Mouse (Mus musculus) hindbrain, embryonic 13.5 days (tissue): ENCODE data around the gene Acta2. TPM values are rescaled to one million over a fixed set of nuclear protein-coding genes. Genes with fewer than 3 reads are reported as not detected.

Experiments
- ATAC-seq: fragments of 200-750 bp; cut with Nextera tagmentation; 2 replicates; pipeline ENCODE4 v1.8.0; 2017; ENCODE audit warnings: moderate TSS enrichment; ENCODE audit not compliant: low FRiP score
- H3K27ac ChIP-seq: fragments of 300-500 bp; sonication (generic); 2 replicates; pipeline ENCODE4 v1.5.1; 2015; ENCODE audit warnings: inconsistent platforms, mild to moderate bottlenecking, moderate library complexity
- H3K27me3 ChIP-seq: fragments of 300-500 bp; sonication (generic); 2 replicates; pipeline ENCODE4 v1.6.1; 2015; ENCODE audit warnings: mild to moderate bottlenecking, inconsistent platforms
- H3K36me3 ChIP-seq: fragments of 300-500 bp; sonication (generic); 2 replicates; pipeline ENCODE4 v1.6.1; 2015; ENCODE audit warnings: mild to moderate bottlenecking, inconsistent platforms
- H3K4me1 ChIP-seq: fragments of 300-500 bp; sonication (generic); replicated peaks from 2 replicates; pipeline ENCODE4 v1.6.1; 2015; ENCODE audit warnings: inconsistent platforms
- H3K4me2 ChIP-seq: fragments of 300-500 bp; sonication (generic); 2 replicates; pipeline ENCODE4 v1.6.1; 2015; ENCODE audit warnings: inconsistent platforms, mild to moderate bottlenecking, moderate library complexity
- H3K4me3 ChIP-seq: fragments of 300-500 bp; sonication (generic); 2 replicates; pipeline ENCODE4 v1.5.1; 2015; ENCODE audit warnings: mild to moderate bottlenecking, inconsistent platforms
- H3K9ac ChIP-seq: fragments of 300-500 bp; sonication (generic); 2 replicates; pipeline ENCODE4 v1.6.1; 2015; ENCODE audit warnings: mild to moderate bottlenecking, inconsistent platforms
- H3K9me3 ChIP-seq: fragments of 300-500 bp; sonication (generic); 2 replicates; pipeline ENCODE4 v1.6.1; 2016; ENCODE audit warnings: inconsistent platforms
- WGBS: fragments of 180-500 bp; shearing (Covaris S2); methylation state at CpG from one replicate; pipeline ENCODE4 v1.1.7; 2015; 5-methylcytosine and 5-hydroxymethylcytosine counted together
- polyA plus RNA-seq: library from polyadenylated mRNA; unstranded; fragments of >200 nt; fragmentation: Nextera tagmentation; extraction: Ambion mirVana; gene quantifications from 2 replicates; pipeline ENCODE4 v1.2.1, GENCODE M21; 2015

Acta2 gene
- polyA plus RNA-seq, 1 experiment from 2014 or later, result 19.5 TPM

DNA sequence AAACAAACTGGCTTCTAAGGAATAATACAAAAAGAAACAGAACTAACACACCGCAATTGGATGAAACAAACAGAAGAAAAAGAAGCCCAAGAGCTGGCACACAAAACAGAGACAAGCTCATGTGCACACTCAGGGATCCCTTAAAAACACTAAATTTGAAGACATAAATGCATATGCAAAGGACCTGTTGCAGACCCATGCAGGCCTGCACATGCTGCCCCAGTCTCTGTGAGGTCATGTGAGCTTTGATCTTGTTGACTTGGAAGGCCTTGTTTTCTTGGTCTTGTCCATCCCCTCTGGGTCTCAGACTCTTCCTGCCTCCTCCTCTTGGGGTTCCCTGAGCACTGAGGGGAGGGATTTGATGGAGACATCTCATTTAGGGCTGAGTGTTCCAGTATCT lies 33.3 kb upstream of the Acta2 start:
- H3K9me3 ChIP-seq, result no peaks in the 10 kb centered on the region
- peaks cover 15% of the 10 kb centered on the region for H3K27me3 ChIP-seq
- no peak overlapping the region for H3K27ac ChIP-seq
- no peak overlapping the region for H3K4me3 ChIP-seq
- H3K9ac ChIP-seq, result no peak overlapping the region
- peaks cover 14% of the 10 kb centered on the region for H3K4me1 ChIP-seq
- no peaks in the 10 kb centered on the region for H3K36me3 ChIP-seq
- H3K4me2 ChIP-seq, result no peak overlapping the region
- WGBS, result 91% methylated on average over 1 of the region's 1 CpGs
- ATAC-seq, result no peak

DNA sequence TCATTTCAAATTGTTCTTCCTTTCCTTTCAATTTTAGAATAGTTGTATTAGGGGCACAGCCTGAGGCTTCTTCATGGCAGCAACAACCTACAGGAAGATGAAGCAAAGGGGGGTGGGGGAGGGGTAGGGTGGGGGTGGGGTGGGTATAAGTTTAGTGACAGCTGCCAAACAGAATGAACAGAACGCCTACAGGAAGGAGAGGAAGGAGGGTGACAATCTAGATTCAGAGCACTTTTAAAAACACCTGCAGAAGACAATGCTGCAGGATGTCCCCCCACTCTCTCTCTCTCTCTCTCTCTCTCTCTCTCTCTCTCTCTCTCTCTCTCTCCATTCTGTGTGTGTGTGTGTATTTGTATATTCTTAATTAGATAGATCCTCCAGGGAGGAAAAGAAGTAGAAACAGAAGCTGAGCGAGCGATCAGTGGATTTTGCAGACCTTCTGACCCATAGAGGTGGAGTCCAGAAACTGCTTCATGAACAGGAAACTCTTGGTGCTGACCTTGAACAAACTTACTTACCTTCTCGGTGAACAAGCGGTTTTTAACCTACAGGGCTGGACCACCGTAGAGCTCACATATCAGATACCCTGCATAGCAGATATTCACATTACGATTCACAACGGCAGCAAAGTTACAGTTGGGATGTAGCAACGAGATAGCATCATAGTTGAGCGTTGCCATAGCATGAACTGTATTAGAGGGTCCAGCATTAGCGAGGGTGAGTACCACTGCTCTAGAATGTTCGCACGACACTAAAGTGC lies 32.4 kb upstream of the Acta2 start:
- no peaks in the 10 kb centered on the region for H3K9me3 ChIP-seq
- no peak for ATAC-seq
- peaks cover 11% of the 10 kb centered on the region for H3K27me3 ChIP-seq
- H3K9ac ChIP-seq, result no peak overlapping the region
- H3K4me2 ChIP-seq, result no peak overlapping the region
- 85% methylated on average over 13 of the region's 13 CpGs for WGBS
- no peak overlapping the region for H3K4me3 ChIP-seq
- H3K36me3 ChIP-seq, result no peaks in the 10 kb centered on the region
- H3K4me1 ChIP-seq, result peaks cover 14% of the 10 kb centered on the region
- no peak overlapping the region for H3K27ac ChIP-seq

DNA sequence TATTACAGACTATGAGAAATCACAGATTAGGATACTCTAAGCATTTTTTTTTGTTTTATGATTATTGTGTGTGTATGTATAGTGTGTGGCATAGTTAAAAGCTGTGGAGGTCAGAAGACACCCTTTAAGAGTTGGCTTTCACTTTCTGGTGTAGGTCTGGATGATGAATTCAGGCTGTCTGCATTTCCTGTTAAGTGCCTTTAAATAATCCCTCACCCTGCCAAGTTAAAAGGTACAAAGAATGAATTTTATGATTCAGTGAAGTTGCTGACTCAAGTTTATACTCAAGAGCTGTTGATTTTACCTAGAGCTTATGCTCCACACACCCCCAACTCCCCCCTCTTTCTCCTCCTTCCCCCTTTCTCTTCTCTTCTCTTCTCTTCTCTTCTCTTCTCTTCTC lies 31.8 kb upstream of the Acta2 start:
- Histone ChIP-seq H3K4me1 (peaks cover 14% of the 10 kb centered on the region), H3K9ac (no peak overlapping the region), H3K4me2 (no peak overlapping the region), H3K9me3 (no peaks in the 10 kb centered on the region), H3K36me3 (no peaks in the 10 kb centered on the region), H3K27me3 (peaks cover 7% of the 10 kb centered on the region; the same call in 1 of the 2 replicates), H3K27ac (no peak overlapping the region), H3K4me3 (no peak overlapping the region)
- ATAC-seq, result no peak

DNA sequence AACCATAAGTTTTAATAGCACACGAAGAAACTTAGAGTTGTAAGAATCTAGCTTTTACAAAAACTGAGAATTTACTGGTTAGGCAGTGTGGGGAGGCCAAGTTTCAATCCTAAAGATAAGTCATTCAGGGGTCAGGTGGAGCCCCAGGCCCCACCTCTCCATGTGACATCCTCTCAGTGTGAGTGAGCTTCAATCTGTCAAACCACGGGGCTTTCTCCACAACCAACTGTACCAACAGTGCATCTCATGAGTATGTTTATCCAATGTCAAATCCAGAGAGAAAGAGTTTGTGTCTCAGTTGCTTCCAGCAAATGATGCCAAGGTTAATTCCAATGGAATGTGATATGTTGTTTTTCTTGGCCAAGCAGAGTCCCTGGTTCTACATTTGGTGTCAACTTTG lies 29.4 kb upstream of the Acta2 start:
- peaks cover 1% of the 10 kb centered on the region for H3K4me1 ChIP-seq
- ATAC-seq, result no peak
- H3K27ac ChIP-seq, result no peak overlapping the region
- H3K9me3 ChIP-seq, result no peaks in the 10 kb centered on the region
- no peaks in the 10 kb centered on the region for H3K36me3 ChIP-seq
- no peak overlapping the region for H3K9ac ChIP-seq
- H3K4me2 ChIP-seq, result no peak overlapping the region
- no peaks in the 10 kb centered on the region for H3K27me3 ChIP-seq
- no peak overlapping the region for H3K4me3 ChIP-seq
- WGBS, result 55% methylated on average over 2 of the region's 2 CpGs

DNA sequence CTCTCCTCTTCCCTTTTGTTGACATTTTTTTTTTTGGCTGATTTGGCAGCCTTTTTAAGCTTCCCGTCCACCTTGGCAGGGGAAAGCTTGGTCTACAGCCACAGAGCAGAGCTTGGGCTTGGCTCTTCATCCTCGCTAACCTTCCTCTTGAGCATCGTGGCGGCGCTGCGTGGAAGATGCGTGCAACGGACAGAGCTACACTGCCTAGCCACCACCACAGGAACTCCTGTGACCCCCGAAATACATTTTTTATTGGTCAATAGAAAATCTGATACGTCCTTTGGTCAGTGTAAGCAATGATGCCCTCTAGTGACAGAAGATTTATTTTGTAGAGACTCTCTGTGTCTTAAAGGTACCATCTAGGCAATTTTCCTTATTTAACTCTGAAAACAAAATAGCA lies 29.0 kb upstream of the Acta2 start:
- WGBS, result 70% methylated on average over 10 of the region's 10 CpGs
- no peak overlapping the region for H3K27ac ChIP-seq
- H3K4me3 ChIP-seq, result no peak overlapping the region
- no peaks in the 10 kb centered on the region for H3K9me3 ChIP-seq
- H3K27me3 ChIP-seq, result no peaks in the 10 kb centered on the region
- no peaks in the 10 kb centered on the region for H3K36me3 ChIP-seq
- H3K9ac ChIP-seq, result no peak overlapping the region
- ATAC-seq, result no peak
- H3K4me1 ChIP-seq, result no peaks in the 10 kb centered on the region
- H3K4me2 ChIP-seq, result no peak overlapping the region

DNA sequence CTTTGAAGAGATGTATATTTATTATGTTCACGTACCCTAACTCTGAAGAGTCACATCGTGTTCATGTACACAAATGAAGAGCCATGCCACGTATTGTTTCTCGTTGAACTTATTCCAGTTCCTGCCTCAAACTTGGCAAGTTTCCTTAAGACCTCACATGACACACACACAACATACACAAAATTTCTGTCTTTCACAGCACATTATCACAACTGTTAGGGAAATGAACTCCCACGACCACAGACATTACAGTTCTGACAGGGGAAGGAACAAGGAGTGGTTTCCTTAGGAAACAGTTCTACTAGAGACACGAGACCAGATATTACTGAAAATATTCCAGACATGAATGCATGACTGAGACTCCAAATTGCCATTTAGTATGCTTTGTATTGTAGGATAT lies 28.2 kb upstream of the Acta2 start:
- Histone ChIP-seq H3K27ac (no peak overlapping the region), H3K27me3 (no peaks in the 10 kb centered on the region), H3K36me3 (no peaks in the 10 kb centered on the region), H3K4me2 (no peak overlapping the region), H3K4me3 (no peak overlapping the region), H3K9me3 (no peaks in the 10 kb centered on the region), H3K9ac (no peak overlapping the region), H3K4me1 (no peaks in the 10 kb centered on the region)
- 87% methylated on average over 6 of the region's 6 CpGs for WGBS
- ATAC-seq, result no peak

DNA sequence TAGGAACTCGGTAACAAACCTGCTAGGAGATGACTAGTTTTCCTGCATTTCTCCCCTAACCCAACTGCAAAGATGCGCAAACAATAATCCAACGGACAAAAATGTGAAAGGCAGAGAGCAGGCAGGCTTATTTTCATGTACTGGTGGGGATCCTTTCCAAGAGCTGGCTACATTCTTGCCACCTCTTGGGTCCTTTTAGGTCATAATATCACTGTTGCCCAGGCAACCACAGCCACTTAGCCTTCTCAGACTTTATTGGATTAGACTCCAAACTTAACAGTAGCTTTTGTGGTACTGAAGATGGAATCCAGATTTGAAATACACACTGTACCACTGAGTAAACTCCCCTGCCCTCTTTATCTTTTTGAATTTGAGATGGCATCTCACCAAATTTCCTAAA lies 22.7 kb upstream of the Acta2 start:
- no peak for ATAC-seq
- H3K36me3 ChIP-seq, result no peaks in the 10 kb centered on the region
- H3K4me1 ChIP-seq, result no peaks in the 10 kb centered on the region
- no peak overlapping the region for H3K4me2 ChIP-seq
- H3K27ac ChIP-seq, result no peak overlapping the region
- 81% methylated on average over 3 of the region's 3 CpGs for WGBS
- no peaks in the 10 kb centered on the region for H3K27me3 ChIP-seq
- no peak overlapping the region for H3K9ac ChIP-seq
- no peaks in the 10 kb centered on the region for H3K9me3 ChIP-seq
- no peak overlapping the region for H3K4me3 ChIP-seq

DNA sequence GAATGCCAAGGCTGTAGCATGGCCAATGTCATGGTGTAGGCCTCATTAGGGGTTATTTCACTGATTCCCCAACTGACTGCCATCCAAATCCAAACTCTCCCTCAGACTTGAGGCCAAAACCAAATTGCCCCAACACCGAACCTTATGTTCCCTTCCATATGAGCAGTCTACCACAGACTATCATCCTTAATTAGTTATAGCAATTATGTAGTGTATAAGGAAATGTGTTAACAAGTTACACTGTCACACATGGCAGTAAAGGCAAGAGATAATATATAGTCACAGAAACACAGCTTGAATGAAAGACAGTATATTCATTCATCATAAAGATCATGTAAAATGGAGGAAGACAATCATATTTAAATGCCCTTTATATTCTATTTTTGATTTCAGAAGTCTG lies 17.7 kb upstream of the Acta2 start:
- WGBS, result 90% methylated on average over 1 of the region's 1 CpGs
- no peak overlapping the region for H3K4me3 ChIP-seq
- no peak overlapping the region for H3K9ac ChIP-seq
- H3K9me3 ChIP-seq, result no peaks in the 10 kb centered on the region
- H3K4me2 ChIP-seq, result no peak overlapping the region
- no peak for ATAC-seq
- H3K27me3 ChIP-seq, result no peaks in the 10 kb centered on the region
- H3K27ac ChIP-seq, result no peak overlapping the region
- no peaks in the 10 kb centered on the region for H3K36me3 ChIP-seq
- no peaks in the 10 kb centered on the region for H3K4me1 ChIP-seq

DNA sequence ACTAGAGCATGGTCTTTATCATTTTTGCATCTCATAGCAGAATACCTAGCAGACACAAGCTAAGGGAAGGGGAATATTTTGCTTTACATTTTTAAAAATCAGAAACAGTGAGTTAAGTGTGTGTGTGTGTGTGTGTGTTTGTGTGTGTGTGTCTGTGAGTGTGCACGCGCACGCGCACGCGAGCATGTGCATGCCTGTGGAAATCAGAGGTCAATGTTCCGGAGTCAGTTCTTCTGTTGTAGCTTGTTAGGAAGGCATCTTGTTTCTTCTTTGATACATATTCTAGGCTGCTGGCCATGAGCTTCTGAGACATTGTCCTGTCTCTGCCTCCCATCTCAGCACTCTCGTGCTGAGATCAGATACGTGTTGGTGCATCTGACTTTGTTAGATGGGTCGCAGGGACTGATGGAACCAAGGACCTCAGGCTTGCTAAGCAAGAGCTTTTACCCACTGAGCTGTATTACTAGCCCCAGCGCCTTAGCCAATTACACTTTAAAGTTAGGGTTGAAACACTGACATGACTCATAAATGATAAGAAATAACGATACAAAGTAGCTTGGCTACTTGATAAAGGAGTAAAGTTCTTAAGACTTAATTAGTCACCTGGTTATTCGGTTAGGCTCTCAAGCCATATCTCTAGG lies 15.6 kb upstream of the Acta2 start:
- H3K9ac ChIP-seq, result no peak overlapping the region
- 97% methylated on average over 13 of the region's 13 CpGs for WGBS
- no peaks in the 10 kb centered on the region for H3K36me3 ChIP-seq
- no peaks in the 10 kb centered on the region for H3K9me3 ChIP-seq
- no peak overlapping the region for H3K27ac ChIP-seq
- no peaks in the 10 kb centered on the region for H3K27me3 ChIP-seq
- no peak overlapping the region for H3K4me3 ChIP-seq
- no peaks in the 10 kb centered on the region for H3K4me1 ChIP-seq
- no peak for ATAC-seq
- no peak overlapping the region for H3K4me2 ChIP-seq

DNA sequence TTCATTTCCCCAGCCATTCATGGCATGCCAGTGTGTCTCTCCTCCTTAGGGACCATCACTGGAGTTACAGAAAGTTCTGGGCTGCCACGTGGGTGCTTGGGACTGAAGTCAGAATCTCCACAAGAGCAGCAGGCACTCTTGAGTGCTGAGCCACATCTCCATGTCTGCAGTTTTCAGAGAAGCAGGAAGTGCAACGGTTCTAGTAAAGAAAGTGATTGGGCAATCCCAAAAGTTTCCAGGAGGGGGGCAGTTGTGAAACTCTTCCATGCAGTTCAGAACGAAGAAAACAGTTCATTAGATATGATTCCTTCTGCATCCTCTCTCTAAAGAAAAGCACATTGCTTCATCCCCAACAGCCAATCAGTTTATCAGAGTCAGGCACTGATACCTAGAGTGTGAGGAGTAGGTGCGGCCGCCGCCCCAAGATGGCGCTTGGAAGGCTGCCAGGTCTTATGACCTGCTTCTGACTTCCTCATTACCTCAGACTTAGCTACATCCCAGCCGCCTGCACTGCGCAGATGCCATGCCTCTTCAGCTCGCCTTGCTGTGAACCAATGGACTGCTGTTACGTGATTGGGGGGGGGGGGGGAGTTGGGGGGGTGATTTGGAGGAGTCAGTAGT lies 14.8 kb upstream of the Acta2 start:
- Histone ChIP-seq H3K36me3 (no peaks in the 10 kb centered on the region), H3K4me2 (no peak overlapping the region), H3K9ac (no peak overlapping the region), H3K9me3 (no peaks in the 10 kb centered on the region), H3K27ac (no peak overlapping the region), H3K4me1 (no peaks in the 10 kb centered on the region), H3K27me3 (no peaks in the 10 kb centered on the region), H3K4me3 (no peak overlapping the region)
- ATAC-seq, result no peak
- 88% methylated on average over 11 of the region's 11 CpGs for WGBS

DNA sequence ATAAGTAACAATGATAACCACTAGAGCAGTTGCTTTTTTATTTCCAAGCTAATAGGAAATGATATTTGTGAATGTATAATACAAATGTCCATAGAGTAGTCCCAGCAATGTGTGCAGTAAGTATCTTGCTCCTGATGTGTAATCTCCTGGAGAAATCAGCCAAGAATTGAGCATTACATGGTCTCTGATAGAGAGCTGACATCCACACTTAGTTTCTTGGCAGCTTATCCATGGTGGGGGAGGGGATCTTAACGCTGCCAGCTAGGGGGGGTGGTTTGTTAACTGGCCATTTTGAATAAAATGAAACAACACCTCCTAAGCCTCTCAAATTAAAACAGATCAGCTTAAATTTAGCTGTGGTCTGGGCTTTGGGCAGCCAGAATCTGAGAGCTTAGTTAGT lies 13.6 kb upstream of the Acta2 start:
- H3K27me3 ChIP-seq, result no peaks in the 10 kb centered on the region
- no peaks in the 10 kb centered on the region for H3K4me1 ChIP-seq
- WGBS, result 63% methylated on average over 1 of the region's 1 CpGs

DNA sequence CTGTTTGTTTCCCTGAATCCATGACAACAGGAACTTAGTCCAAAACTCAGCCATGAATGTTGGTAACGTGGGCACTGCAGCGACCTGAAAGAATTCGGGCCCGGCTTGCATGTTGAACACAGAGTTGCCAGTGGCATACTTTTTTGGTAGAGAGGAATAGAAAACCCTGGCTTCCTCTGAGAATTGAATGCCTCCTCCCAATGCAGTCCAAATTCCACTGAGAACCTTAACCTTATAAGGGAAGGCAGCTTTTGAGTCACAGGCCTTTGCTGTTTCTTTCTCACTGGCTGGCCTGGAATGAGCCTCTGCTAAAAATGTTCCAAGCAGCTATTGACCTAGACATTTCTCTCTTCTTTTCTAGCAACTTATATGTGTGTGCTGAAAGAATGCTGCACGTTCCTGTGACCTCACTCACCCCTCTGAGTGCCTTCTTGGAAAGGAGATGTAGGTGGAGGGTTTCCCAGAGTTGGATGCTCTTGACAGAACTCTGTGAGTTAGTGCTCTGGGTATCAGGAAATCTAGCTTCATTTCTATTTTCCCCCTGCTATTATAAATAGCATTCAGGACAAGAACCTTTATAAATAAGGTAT lies 10.3 kb upstream of the Acta2 start:
- H3K36me3 ChIP-seq, result no peaks in the 10 kb centered on the region
- no peaks in the 10 kb centered on the region for H3K27me3 ChIP-seq
- 71% methylated on average over 5 of the region's 5 CpGs for WGBS
- H3K4me1 ChIP-seq, result no peaks in the 10 kb centered on the region
- no peak for ATAC-seq
- H3K4me2 ChIP-seq, result no peak overlapping the region
- H3K4me3 ChIP-seq, result no peak overlapping the region
- no peak overlapping the region for H3K27ac ChIP-seq
- H3K9me3 ChIP-seq, result no peaks in the 10 kb centered on the region
- no peak overlapping the region for H3K9ac ChIP-seq

More for the DNA sequence above, 13.6 kb upstream of the Acta2 start:
- H3K4me2 ChIP-seq, result no peak overlapping the region
- no peaks in the 10 kb centered on the region for H3K36me3 ChIP-seq
- no peak overlapping the region for H3K4me3 ChIP-seq
- H3K27ac ChIP-seq, result no peak overlapping the region
- H3K9ac ChIP-seq, result no peak overlapping the region
- H3K9me3 ChIP-seq, result no peaks in the 10 kb centered on the region
- ATAC-seq, result no peak
